8 mouse cellular contexts compared by ENCODE assay signal in the genomic region with DNA sequence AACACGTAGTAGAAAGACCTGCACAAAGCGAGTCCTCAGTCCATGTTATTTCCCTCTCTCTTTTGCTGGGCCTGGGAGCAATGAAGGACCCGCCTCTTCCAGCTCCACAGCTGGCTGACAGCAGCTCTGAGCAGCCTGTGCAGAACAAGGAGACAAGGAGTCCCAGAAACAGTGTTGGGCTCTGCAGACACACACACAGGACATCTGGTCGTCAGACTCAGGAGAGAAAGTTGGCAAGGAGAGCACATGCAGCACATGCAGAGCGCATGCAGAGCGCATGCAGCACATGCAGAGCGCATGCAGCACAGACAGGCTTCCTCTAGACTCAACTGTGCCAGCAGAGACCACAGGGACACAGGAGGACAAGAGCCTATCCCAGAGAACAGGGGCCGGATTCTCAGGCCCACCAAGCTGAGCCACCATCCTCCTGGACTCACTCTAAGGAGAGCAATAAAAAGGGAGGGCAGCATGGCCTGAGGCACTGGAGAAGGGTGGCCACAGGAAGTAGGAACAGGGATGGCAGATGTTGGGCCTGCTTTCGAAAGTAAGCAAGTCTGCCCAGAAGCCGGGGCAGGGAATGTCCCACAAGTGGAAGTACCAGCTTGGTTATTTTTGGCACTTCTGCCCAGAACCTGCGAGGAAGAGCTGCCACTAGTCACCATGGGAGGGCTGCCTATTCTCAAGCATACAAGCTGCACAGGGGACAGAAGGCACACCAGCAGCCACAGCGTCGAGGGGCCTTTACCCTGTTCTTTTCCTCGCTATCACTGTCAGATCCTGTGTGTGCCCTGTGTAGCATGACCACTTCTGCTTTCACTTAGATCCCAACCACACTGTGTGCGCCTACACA. TPM values are rescaled to one million over a fixed set of nuclear protein-coding genes. Genes with fewer than 3 reads are reported as not detected.
A peak's percentile ranks its signal among the peaks of the same experiment; 100 is the strongest.
DNase-seq lines count a peak whose midpoint lies in the region; ATAC-seq and TF ChIP-seq lines count a peak whose summit lies in the region.

No protein-coding gene starts in this region.

- peak; percentile 40 for DNase-seq in cerebellum, adult 11 months
- peak; percentile 8 for DNase-seq in right cerebral cortex, postnatal 14 days
- no peak for DNase-seq in right cerebral cortex, postnatal 4 days
- DNase-seq in heart, postnatal 14 days, result peak; percentile 41 to 56
- DNase-seq in lung, postnatal 0 days (ENCODE audit: low spot score), result peak; percentile 58
- no peak for DNase-seq in ovary, postnatal 14 days (ENCODE audit: low spot score)

- peaks cover 74% of the 10 kb centered on the region for H3K4me1 ChIP-seq in lung, postnatal 0 days (ENCODE audit: insufficient read depth, low read depth, low read length)

- peak overlapping the region; percentile 19; the same call in 1 of the 2 replicates for H3K4me2 ChIP-seq in lung, postnatal 0 days (replicated peaks; ENCODE audit: low read depth, low read length)

- no peaks in the 10 kb centered on the region for H3K36me3 ChIP-seq in lung, postnatal 0 days (ENCODE audit: insufficient read depth, low read length)

- WGBS in lung, postnatal 0 days, result 48% methylated on average over 15 of the region's 15 CpGs

- intact Hi-C loops in heart, postnatal 14 days (cut with DNase I), result no loop called here

- H3K9me3 ChIP-seq in lung, postnatal 0 days (ENCODE audit: low read length), result no peaks in the 10 kb centered on the region

- H3K4me3 ChIP-seq in lung, postnatal 0 days (ENCODE audit: low read depth, low read length), result no peak overlapping the region

- ATAC-seq in cerebellum, adult (ENCODE audit: insufficient number of reproducible peaks, low FRiP score, low TSS enrichment), result no peak
- peak; percentile 34; the same call in 1 of the 2 replicates for ATAC-seq in lung, postnatal 0 days
- ATAC-seq in inflammation-experienced regulatory T-cells, adult 6 months, result no peak

- TF ChIP-seq EP300 in lung, postnatal 0 days (IDR thresholded peaks at IDR 0.05), result no peak

- H3K9ac ChIP-seq in lung, postnatal 0 days (replicated peaks; ENCODE audit: low read depth), result no peak overlapping the region

- TF ChIP-seq CTCF in lung, postnatal 0 days (IDR thresholded peaks at IDR 0.05), result no peak

- no peaks in the 10 kb centered on the region for H3K27me3 ChIP-seq in lung, postnatal 0 days (replicated peaks; ENCODE audit: insufficient read depth, low read length)

- peak overlapping the region; percentile 75 for H3K27ac ChIP-seq in lung, postnatal 0 days (ENCODE audit: low read length)

RNA-seq across cellular contexts. Expression of a gene that starts 30.7 kb away (rescaled TPM):
- total RNA-seq in heart, postnatal 14 days (2021), result 10 to 100 TPM; 15.7 to 16.9 TPM
- polyA plus RNA-seq in lung, postnatal 0 days (2015; fragmentation: Nextera tagmentation; extraction: Ambion mirVana), result 5.9 and 6.7 TPM in 2 replicates
- polyA plus RNA-seq in inflammation-experienced regulatory T-cells, adult 6 months (2017; shearing (Covaris generic)), result 1 to 10 TPM; 3.9 to 9.5 (median 7.2) TPM

RNA-seq across cellular contexts. Expression of a gene that starts 39.7 kb away (rescaled TPM):
- total RNA-seq in heart, postnatal 14 days (2021), result under 1 TPM; 0.17 to 0.31 TPM
- polyA plus RNA-seq in lung, postnatal 0 days (2015; fragmentation: Nextera tagmentation; extraction: Ambion mirVana), result 1.9 and 2.9 TPM in 2 replicates
- under 1 TPM in 2 of 3 experiments, not detected in 1; 0.40 to 0.44 TPM for polyA plus RNA-seq in inflammation-experienced regulatory T-cells, adult 6 months (2017; shearing (Covaris generic))

Comparison
In these comparisons a context has a peak if more than half of its experiments do, and no peak if none do; other contexts are left out.
1. DNase-seq: peak in cerebellum, adult 11 months (single experiment), right cerebral cortex, postnatal 14 days (single experiment), heart, postnatal 14 days (2 of 2) and lung, postnatal 0 days (single experiment); none in right cerebral cortex, postnatal 4 days (single experiment) and ovary, postnatal 14 days (single experiment).